Mouse (Mus musculus): ENCODE measurements around the gene Clec10a. TPM values are rescaled to one million over a fixed set of nuclear protein-coding genes. Genes with fewer than 3 reads are reported as not detected.

The Clec10a gene
- polyA plus RNA-seq, 1 experiment from 2014 or later = 0.80 TPM

DNA sequence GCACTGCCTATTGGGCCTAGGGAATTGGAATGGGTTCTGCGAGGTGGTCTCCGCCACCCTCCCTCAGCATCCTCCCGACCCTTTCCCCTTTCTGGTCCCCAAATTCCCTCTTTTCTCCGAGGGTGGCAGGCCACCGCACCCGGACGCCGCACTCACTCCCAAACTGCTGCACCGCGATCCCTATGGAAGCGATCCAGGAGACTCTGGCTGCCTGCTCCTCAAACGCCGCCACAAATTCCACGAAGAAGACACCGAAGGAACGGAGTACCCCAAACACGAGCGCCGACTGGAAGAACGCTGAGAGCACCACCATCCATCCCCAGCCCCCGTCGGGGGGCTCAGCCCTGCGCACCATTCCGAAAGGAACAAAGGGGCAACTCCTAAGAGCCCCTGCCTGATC lies 64.3 kb downstream of the Clec10a start:
- H3K4me2 ChIP-seq (replicated peaks; ENCODE audit: low read depth, low read length) = peak overlapping the region; percentile 72
- no peaks in the 10 kb centered on the region for H3K36me3 ChIP-seq (ENCODE audit: insufficient read depth, low read length)
- peak overlapping the region; percentile 70 for H3K9ac ChIP-seq (replicated peaks; ENCODE audit: low read length)
- no peak for ATAC-seq (ENCODE audit: low FRiP score, low TSS enrichment)
- no peaks in the 10 kb centered on the region for H3K9me3 ChIP-seq (ENCODE audit: low read length)
- peak overlapping the region; percentile 53 for H3K4me3 ChIP-seq (ENCODE audit: low read length)
- peak overlapping the region; percentile 79 for H3K27ac ChIP-seq (ENCODE audit: low read length)
- H3K27me3 ChIP-seq (ENCODE audit: insufficient read depth, low read length) = peaks cover 22% of the 10 kb centered on the region
- H3K4me1 ChIP-seq (ENCODE audit: insufficient read depth, low read length) = peaks cover 21% of the 10 kb centered on the region
- WGBS = 2% methylated on average over 24 of the region's 24 CpGs

Other genes starting within 250 kb of the Clec10a start
- gene Gps2, start 242.3 kb upstream of the Clec10a start, polyA plus RNA-seq (2015; fragmentation: Nextera tagmentation; extraction: Ambion mirVana) = 85.2 and 86.4 TPM in 2 replicates
- 1,737 and 1,791 TPM in 2 replicates for gene Eif5a, start 234.2 kb upstream of the Clec10a start, polyA plus RNA-seq (2015; fragmentation: Nextera tagmentation; extraction: Ambion mirVana)
- gene Ybx2, start 220.4 kb upstream of the Clec10a start, polyA plus RNA-seq (2015; fragmentation: Nextera tagmentation; extraction: Ambion mirVana) = 7.0 and 10.3 TPM in 2 replicates
- 20.8 and 22.4 TPM in 2 replicates for gene Slc2a4, start 208.0 kb upstream of the Clec10a start, polyA plus RNA-seq (2015; fragmentation: Nextera tagmentation; extraction: Ambion mirVana)
- gene Cldn7, start 191.4 kb upstream of the Clec10a start, polyA plus RNA-seq (2015; fragmentation: Nextera tagmentation; extraction: Ambion mirVana) = 225 and 227 TPM in 2 replicates
- gene Ctdnep1, start 175.0 kb upstream of the Clec10a start, polyA plus RNA-seq (2015; fragmentation: Nextera tagmentation; extraction: Ambion mirVana) = 35.7 and 35.8 TPM in 2 replicates
- gene Elp5, start 173.7 kb upstream of the Clec10a start, polyA plus RNA-seq (2015; fragmentation: Nextera tagmentation; extraction: Ambion mirVana) = 124 and 128 TPM in 2 replicates
- 437 and 481 TPM in 2 replicates for gene Gabarap, start 165.1 kb upstream of the Clec10a start, polyA plus RNA-seq (2015; fragmentation: Nextera tagmentation; extraction: Ambion mirVana)
- gene Phf23, start 160.4 kb upstream of the Clec10a start, polyA plus RNA-seq (2015; fragmentation: Nextera tagmentation; extraction: Ambion mirVana) = 69.1 and 74.5 TPM in 2 replicates
- 39.1 and 40.7 TPM in 2 replicates for gene Dvl2, start 155.6 kb upstream of the Clec10a start, polyA plus RNA-seq (2015; fragmentation: Nextera tagmentation; extraction: Ambion mirVana)
- 107 and 114 TPM in 2 replicates for gene Acadvl, start 140.8 kb upstream of the Clec10a start, polyA plus RNA-seq (2015; fragmentation: Nextera tagmentation; extraction: Ambion mirVana)
- 9.3 and 13.2 TPM in 2 replicates for gene Dlg4, start 139.3 kb upstream of the Clec10a start, polyA plus RNA-seq (2015; fragmentation: Nextera tagmentation; extraction: Ambion mirVana)
- gene Asgr1, start 102.1 kb upstream of the Clec10a start, polyA plus RNA-seq (2015; fragmentation: Nextera tagmentation; extraction: Ambion mirVana) = 1.3 and 1.4 TPM in 2 replicates
- gene Asgr2, start 63.6 kb upstream of the Clec10a start, polyA plus RNA-seq (2015; fragmentation: Nextera tagmentation; extraction: Ambion mirVana) = 0.17 and 0.19 TPM in 2 replicates
- gene Mgl2, start 25.9 kb upstream of the Clec10a start, polyA plus RNA-seq (2015; fragmentation: Nextera tagmentation; extraction: Ambion mirVana) = 0.31 and 0.36 TPM in 2 replicates
- 5.2 and 5.5 TPM in 2 replicates for gene Slc16a11, start 56.6 kb downstream of the Clec10a start, polyA plus RNA-seq (2015; fragmentation: Nextera tagmentation; extraction: Ambion mirVana)
- 18.6 and 19.3 TPM in 2 replicates for gene Slc16a13, start 64.9 kb downstream of the Clec10a start, polyA plus RNA-seq (2015; fragmentation: Nextera tagmentation; extraction: Ambion mirVana)
- gene Bcl6b, start 73.6 kb downstream of the Clec10a start, polyA plus RNA-seq (2015; fragmentation: Nextera tagmentation; extraction: Ambion mirVana) = 27.4 and 31.3 TPM in 2 replicates
- 170 and 173 TPM in 2 replicates for gene 0610010K14Rik, start 81.7 kb downstream of the Clec10a start, polyA plus RNA-seq (2015; fragmentation: Nextera tagmentation; extraction: Ambion mirVana)
- gene Gm21988, start 83.6 kb downstream of the Clec10a start, polyA plus RNA-seq (2015; fragmentation: Nextera tagmentation; extraction: Ambion mirVana) = 10.5 and 11.5 TPM in 2 replicates
- 235 and 255 TPM in 2 replicates for gene Rnasek, start 83.6 kb downstream of the Clec10a start, polyA plus RNA-seq (2015; fragmentation: Nextera tagmentation; extraction: Ambion mirVana)
- 6.5 and 6.9 TPM in 2 replicates for gene Alox12, start 99.2 kb downstream of the Clec10a start, polyA plus RNA-seq (2015; fragmentation: Nextera tagmentation; extraction: Ambion mirVana)
- 0.07 and 0.09 TPM in 2 replicates for gene Alox12e, start 166.4 kb downstream of the Clec10a start, polyA plus RNA-seq (2015; fragmentation: Nextera tagmentation; extraction: Ambion mirVana)
- 2.0 TPM in 2 replicates for gene Alox15, start 195.8 kb downstream of the Clec10a start, polyA plus RNA-seq (2015; fragmentation: Nextera tagmentation; extraction: Ambion mirVana)

All from kidney, embryonic 16.5 days (tissue).